Mouse (Mus musculus) frontal cortex, adult (tissue): ENCODE data around the gene Nhlrc1.

Source experiments
- ATAC-seq: cut with Nextera tagmentation; 2 replicates; pipeline ENCODE4 v1.9.2; 2017; ENCODE audit warnings: mild to moderate bottlenecking, moderate library complexity, mixed read lengths; ENCODE audit not compliant: low TSS enrichment

Gene Nhlrc1

GRCm38 (mm10) chr13:47014334-47015194, at the start of gene Nhlrc1:
Nhlrc1 (minus strand) TSS chr13:47014850.
- ATAC-seq: peak; percentile 93

DNA sequence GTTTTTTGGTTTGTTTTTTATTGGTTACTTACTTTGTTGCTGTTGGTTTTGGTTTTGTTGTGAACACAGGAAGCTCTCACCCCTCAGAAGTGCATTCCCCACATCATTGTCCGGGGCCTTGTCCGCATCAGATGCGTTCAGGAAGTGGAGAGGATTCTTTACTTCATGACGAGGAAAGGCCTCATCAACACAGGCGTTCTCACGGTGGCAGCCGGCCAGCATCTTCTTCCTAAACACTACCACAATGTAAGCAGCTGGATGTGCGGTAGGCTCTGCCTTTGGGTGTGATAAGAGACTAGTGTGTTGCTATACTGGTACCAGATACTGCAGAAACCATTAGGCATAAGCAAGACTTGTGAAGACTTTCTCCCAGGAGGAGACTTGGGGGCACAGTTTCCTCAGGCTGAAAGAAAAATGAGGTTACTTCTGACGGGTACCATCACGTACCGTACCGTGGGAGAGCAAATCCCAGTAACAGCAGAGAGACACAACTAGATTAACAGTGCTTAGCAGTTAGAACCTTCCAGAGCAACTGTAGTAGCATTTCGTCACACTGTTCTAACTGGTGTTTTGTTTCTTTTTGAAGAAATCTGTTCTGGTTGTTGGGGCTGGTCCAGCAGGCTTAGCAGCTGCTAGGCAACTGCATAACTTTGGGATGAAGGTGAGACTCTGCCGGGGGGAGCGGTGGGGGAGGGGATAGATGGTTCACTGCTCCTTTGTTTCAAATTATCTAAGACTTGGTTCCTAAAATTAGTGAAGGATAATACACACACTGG, 49.5 kb upstream of the Nhlrc1 start:
- no peak for ATAC-seq

- no peak for ATAC-seq
These were observed 48.1 kb upstream of the Nhlrc1 start for GRCm38 (mm10) chr13:47062756-47063155.

GRCm38 (mm10) chr13:47056781-47057180, 42.1 kb upstream of the Nhlrc1 start:
- ATAC-seq: no peak

DNA sequence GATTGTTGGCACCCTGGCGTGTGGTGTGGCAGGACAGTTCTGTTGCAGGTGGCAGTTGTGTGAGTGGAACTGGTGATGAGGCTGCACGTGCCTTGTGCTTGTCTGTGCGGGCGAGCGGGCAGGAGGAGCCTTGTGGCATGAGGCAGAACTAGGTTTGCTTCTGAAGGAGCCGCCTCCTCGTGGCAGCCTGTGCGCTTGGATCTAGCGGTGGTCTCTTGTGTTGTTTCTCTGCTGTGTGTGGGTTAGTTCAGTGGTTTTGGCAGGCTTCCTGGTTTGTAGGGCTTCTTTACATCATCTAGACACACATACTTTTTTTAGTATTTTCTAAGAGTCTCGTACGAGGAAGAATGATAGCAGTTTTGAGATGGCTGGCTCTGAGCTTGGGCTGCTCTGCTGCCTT, 41.5 kb upstream of the Nhlrc1 start:
- peak; percentile 97 for ATAC-seq

- no peak for ATAC-seq
These were observed 39.3 kb upstream of the Nhlrc1 start for GRCm38 (mm10) chr13:47053971-47054370.

DNA sequence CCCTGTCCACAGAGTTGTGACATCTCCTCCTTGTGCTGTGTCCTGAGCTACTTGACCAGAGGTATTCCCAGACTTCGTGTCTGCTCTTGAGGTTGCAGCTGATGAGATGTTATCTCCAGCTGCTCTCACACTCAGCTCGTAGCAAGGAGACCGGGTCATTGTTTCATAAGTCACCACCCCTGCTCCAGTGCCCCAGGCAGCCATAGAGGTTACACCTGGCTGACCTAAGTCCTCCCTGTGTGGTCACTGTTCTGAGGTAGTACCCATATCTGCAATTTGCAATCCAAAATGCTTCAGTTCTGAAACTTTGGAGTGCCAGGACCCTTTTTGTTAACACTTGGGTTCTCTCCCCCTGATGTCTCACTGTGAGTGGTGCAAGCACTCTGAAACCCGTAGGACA, 35.4 kb upstream of the Nhlrc1 start:
- ATAC-seq: no peak

DNA sequence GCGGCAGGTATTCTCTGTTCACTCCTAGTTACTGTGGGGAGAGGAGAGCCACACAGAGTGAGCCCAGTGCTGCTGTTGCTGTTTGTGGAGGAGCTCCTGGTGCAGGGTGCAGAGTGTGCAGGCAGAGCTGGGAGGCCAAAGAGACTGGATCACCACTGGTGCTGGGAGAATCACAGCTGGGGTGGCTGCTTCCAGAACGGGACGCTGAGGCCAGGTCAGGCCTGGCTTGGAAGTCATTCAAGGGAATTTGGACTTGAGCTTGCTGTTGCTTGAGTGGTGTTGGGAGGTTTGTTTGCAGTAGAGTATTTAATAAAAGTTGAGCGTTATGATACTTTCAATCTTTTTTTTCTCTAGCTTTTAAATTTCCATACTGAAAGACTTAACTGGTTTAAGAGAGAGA, 33.3 kb upstream of the Nhlrc1 start:
- no peak for ATAC-seq

- ATAC-seq: no peak
These were observed 29.9 kb upstream of the Nhlrc1 start, which contains the start of gene Tpmt for GRCm38 (mm10) chr13:47044617-47044947. Tpmt (minus strand) TSS chr13:47044737.

DNA sequence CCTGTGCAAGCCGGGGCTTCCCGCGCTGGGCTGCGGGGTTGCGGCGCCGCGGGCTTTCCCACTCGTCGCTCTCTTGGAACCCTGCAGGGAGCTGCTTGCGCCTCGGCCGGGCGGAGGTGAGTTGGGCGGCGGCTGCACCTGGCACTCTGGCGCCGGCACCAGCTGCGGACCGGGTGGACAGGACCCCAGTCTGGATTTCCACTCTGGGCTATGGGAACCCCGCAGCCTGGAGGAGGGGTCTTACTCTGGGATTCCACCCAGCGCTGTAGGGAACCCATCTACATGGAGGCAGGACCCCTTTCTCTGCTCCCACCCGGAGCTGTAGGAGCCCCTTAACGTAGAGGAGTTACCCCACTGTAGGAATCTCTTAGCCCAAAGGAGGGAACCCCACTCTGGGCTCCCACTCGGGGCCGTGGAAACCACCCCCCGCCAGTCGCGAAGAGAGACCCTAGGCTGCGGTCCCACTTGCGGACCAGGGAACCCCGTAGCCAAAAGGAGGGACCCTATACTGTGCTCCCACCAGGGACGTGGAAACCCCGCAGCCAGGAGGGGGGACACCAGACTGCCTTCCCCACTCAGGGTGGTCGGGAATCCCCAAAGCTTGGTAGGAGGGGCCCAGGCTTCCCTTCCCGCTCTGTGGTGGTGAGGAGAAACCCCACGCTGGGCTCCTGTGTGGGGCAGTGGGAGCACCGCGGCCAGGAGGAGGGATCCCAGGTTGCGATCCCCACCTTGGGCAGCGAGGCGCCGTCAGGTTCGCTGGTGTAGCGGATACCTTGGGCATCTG, 29.4 kb upstream of the Nhlrc1 start:
- ATAC-seq: no peak

DNA sequence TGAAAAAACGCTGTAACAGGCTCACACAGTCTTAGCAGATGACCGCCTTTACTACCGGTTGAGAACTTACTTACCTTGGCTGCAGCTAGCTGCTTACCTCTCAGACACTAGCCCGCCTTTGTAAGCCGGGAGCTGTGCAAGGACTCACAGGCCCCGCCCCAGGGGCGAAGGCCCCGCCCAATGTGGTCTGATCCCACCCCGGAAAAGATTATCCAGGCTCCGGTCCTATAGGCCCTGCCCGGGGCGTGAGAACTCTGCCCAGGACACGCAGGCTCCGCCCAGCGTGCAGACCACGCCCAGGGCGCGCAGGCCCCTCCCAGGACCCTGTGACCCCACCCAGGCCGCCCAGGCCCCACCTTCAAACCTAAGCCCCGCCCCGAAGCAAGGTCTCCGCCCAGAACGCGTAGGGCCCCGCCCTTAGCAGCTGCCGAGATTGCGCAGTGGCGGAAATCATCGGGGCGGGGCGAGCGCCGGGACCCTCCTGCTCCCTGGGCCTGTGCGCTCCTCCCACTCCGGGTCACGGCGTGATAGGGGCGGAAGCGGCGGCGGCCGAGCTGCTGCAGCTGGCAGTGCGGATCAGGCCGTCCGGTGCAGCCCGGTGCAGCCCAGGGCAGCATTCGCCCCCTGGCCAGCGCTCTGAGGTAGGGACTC, 28.5 kb upstream of the Nhlrc1 start, which contains the start of gene Kdm1b:
TSS of gene Kdm1b (plus strand) at position 470 of the 651 bp plus-strand sequence.
- ATAC-seq: peak; percentile 90

- ATAC-seq: no peak
These were observed 27.5 kb upstream of the Nhlrc1 start for GRCm38 (mm10) chr13:47042024-47042633.

GRCm38 (mm10) chr13:47040061-47040460, 25.4 kb upstream of the Nhlrc1 start:
- no peak for ATAC-seq

DNA sequence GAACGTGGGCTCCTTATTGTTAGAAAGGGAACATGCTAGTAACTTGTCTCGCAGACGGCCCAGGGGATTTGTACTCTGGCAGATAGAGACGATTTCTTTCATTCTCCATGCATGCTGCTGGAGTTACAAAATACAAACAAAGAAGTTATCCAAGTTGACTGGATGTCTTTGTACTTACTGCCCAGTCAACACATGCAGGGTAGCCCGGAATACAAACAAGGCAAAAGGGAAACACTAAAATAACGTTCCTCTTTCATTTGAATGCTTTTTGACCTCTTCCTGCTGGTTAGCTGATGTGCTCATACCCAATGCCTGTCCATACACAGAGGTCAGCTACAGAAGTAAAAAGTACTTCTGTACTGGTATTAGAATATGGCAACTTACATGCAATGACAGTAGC, 23.3 kb upstream of the Nhlrc1 start:
- no peak for ATAC-seq

- no peak for ATAC-seq
These were observed 19.0 kb upstream of the Nhlrc1 start for GRCm38 (mm10) chr13:47033602-47034001.

DNA sequence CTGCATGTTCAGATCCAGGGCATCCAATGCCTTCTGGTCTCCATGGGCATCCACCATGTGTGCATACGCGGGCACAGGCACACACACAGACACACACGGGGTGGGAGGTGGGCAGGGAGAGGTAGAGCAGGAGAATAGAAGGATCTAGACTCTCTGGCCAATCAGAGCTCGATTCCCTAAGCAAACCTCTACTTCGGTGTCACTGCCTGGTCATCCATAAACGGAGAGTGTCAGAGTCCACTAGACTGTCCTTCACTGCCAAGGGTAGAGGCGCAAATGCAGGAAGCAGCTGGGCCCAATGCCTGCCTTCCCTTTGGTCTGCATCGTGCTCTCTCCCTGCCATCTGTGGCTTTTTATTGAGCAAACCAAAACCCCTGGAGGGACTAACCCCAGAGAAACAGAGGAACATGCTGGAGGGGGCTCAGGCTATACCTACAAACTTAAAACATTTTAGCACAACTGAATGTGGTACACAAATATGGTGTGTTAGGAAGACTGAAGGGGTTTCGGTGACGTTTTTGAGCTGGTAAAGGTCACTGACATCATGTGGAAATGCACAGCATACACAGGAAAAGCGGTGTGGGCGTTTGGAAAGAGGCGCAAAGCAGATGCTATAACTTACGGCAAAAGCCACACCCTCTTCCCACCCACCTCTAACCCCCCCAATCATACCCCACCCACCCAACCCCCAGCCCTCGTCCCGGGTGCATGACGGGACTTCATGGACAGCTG, 15.9 kb upstream of the Nhlrc1 start:
- no peak for ATAC-seq

DNA sequence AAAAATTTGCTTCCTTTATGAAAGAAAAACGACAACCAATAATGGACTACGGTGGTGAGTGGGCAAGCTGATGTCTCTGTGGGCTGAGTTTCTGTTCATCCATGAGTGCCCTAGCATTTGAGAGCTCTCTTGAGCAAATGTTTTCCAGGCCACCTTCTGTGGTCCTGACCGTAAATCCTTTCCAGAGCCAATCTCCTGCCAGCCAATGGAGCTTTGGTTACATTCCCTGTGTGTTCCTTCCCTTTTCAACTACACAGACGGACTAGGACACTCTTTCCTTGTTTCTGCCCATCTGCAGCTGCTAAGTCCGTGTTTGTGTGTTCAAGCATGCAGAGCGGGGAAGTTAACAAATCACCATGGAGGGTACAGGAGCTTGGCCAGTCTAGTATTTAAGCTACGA, 6.1 kb upstream of the Nhlrc1 start:
- ATAC-seq: no peak

DNA sequence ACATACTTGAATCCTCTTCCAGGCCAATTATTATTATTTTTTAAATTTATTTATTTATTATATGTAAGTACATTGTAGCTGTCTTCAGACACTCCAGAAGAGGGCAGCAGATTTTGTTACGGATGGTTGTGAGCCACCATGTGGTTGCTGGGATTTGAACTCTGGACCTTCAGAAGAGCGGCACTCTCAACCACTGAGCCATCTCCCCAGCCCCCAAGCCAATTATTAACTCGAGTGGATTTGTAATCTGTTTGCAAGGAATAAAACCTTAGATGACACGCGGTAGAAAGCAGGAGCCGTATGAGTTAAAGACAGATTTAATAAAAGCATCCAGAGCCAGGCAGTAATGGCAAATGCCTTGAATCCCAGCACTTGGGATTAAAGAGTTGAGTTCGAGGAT, 5.1 kb upstream of the Nhlrc1 start:
- ATAC-seq: no peak

GRCm38 (mm10) chr13:47017259-47017658, 2.6 kb upstream of the Nhlrc1 start:
- peak; percentile 84 for ATAC-seq

DNA sequence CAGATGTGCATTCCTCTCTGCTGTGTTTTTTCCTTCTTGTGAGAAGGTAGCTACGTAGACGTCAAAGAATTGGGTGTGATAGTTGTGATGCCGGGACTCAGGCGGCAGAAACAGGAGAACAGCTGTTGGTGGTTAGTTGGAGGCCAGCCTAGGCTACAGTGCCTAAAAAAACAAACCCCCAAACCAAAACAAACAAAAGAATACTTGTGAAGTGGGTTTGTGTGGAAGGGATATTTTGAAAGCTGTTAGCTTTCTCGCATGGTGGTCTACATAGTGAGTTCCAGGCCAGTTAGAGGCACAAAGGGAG, 498 bp upstream of the Nhlrc1 start:
- no peak for ATAC-seq

GRCm38 (mm10) chr13:47013740-47014139, 910 bp downstream of the Nhlrc1 start:
- no peak for ATAC-seq
